Mouse (Mus musculus): ENCODE measurements around the gene Polr2a. TPM values are rescaled to one million over a fixed set of nuclear protein-coding genes. Genes with fewer than 3 reads are reported as not detected.

The Polr2a gene
- polyA plus RNA-seq, 1 experiment from 2014 or later, result 13.0 TPM

DNA sequence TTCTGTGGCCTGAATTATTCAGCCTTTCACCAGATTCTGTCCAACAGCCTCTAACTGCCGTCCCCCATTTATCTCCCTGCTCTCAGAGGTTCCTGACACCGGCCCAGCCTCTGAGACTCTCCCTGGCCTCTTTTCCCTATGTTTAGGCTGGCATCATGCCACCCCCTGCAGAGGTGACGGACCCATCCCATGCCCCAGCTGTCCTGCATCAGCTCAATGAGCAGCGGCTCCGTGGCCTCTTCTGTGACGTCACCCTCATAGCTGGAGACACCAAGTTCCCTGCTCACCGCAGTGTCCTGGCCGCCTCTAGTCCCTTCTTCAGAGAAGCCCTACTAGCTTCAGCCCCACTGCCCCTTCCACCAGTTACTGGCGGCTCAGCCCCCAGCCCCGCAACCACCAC is 17.3 kb upstream of the Polr2a start:
- H3K36me3 ChIP-seq (ENCODE audit: control insufficient read depth, insufficient read depth, low read length), result peaks cover 12% of the 10 kb centered on the region
- 74% methylated on average over 10 of the region's 10 CpGs for WGBS
- H3K27me3 ChIP-seq (ENCODE audit: control insufficient read depth, insufficient read depth, low read depth, low read length), result no peaks in the 10 kb centered on the region
- no peak overlapping the region for H3K27ac ChIP-seq (ENCODE audit: low read length)
- no peaks in the 10 kb centered on the region for H3K4me1 ChIP-seq (ENCODE audit: control insufficient read depth, insufficient read depth, low read length)
- no peaks in the 10 kb centered on the region for H3K9me3 ChIP-seq (replicated peaks; ENCODE audit: control insufficient read depth, low read length, poor library complexity, severe bottlenecking)
- no peak for ATAC-seq
- H3K4me2 ChIP-seq (ENCODE audit: low read length), result no peak overlapping the region
- H3K4me3 ChIP-seq (ENCODE audit: low read depth, low read length), result no peak overlapping the region
- H3K9ac ChIP-seq (ENCODE audit: low read depth, low read length), result no peak overlapping the region

- ATAC-seq, result no peak
- Histone ChIP-seq H3K27ac (ENCODE audit: low read length) (no peak overlapping the region), H3K9ac (ENCODE audit: low read depth, low read length) (no peak overlapping the region), H3K4me2 (ENCODE audit: low read length) (no peak overlapping the region), H3K4me3 (ENCODE audit: low read depth, low read length) (no peak overlapping the region), H3K36me3 (ENCODE audit: control insufficient read depth, insufficient read depth, low read length) (peaks cover 12% of the 10 kb centered on the region), H3K9me3 (replicated peaks; ENCODE audit: control insufficient read depth, low read length, poor library complexity, severe bottlenecking) (no peaks in the 10 kb centered on the region), H3K27me3 (ENCODE audit: control insufficient read depth, insufficient read depth, low read depth, low read length) (no peaks in the 10 kb centered on the region), H3K4me1 (ENCODE audit: control insufficient read depth, insufficient read depth, low read length) (no peaks in the 10 kb centered on the region)
- WGBS, result 51% methylated on average over 5 of the region's 5 CpGs
Measured at GRCm38 (mm10) chr11:69774961-69775360, 16.5 kb upstream of the Polr2a start.

GRCm38 (mm10) chr11:69767625-69767909 is 9.1 kb upstream of the Polr2a start:
- 64% methylated on average over 4 of the region's 4 CpGs for WGBS
- H3K4me2 ChIP-seq (ENCODE audit: low read length), result peak overlapping the region; percentile 68; the same call in 1 of the 2 replicates
- H3K36me3 ChIP-seq (ENCODE audit: control insufficient read depth, insufficient read depth, low read length), result no peaks in the 10 kb centered on the region
- H3K27me3 ChIP-seq (ENCODE audit: control insufficient read depth, insufficient read depth, low read depth, low read length), result no peaks in the 10 kb centered on the region
- no peak overlapping the region for H3K27ac ChIP-seq (ENCODE audit: low read length)
- H3K9ac ChIP-seq (ENCODE audit: low read depth, low read length), result peak overlapping the region; percentile 96; the same call in 1 of the 2 replicates
- no peak overlapping the region for H3K4me3 ChIP-seq (ENCODE audit: low read depth, low read length)
- peaks cover 23% of the 10 kb centered on the region for H3K4me1 ChIP-seq (ENCODE audit: control insufficient read depth, insufficient read depth, low read length)
- ATAC-seq, result no peak
- no peaks in the 10 kb centered on the region for H3K9me3 ChIP-seq (replicated peaks; ENCODE audit: control insufficient read depth, low read length, poor library complexity, severe bottlenecking)

- ATAC-seq, result no peak; the same call in 1 of the 2 replicates
- Histone ChIP-seq H3K9me3 (replicated peaks; ENCODE audit: control insufficient read depth, low read length, poor library complexity, severe bottlenecking) (no peaks in the 10 kb centered on the region), H3K4me3 (ENCODE audit: low read depth, low read length) (peak overlapping the region; percentile 89), H3K4me2 (ENCODE audit: low read length) (peak overlapping the region; percentile 68), H3K9ac (ENCODE audit: low read depth, low read length) (peak overlapping the region; percentile 96), H3K4me1 (ENCODE audit: control insufficient read depth, insufficient read depth, low read length) (peaks cover 23% of the 10 kb centered on the region), H3K36me3 (ENCODE audit: control insufficient read depth, insufficient read depth, low read length) (no peaks in the 10 kb centered on the region), H3K27me3 (ENCODE audit: control insufficient read depth, insufficient read depth, low read depth, low read length) (no peaks in the 10 kb centered on the region), H3K27ac (ENCODE audit: low read length) (peak overlapping the region; percentile 86)
- 63% methylated on average over 13 of the region's 13 CpGs for WGBS
Measured at GRCm38 (mm10) chr11:69766872-69767624, 8.6 kb upstream of the Polr2a start.

GRCm38 (mm10) chr11:69766126-69766609 is 7.7 kb upstream of the Polr2a start:
- under 1% methylated on average over 37 of the region's 37 CpGs for WGBS

DNA sequence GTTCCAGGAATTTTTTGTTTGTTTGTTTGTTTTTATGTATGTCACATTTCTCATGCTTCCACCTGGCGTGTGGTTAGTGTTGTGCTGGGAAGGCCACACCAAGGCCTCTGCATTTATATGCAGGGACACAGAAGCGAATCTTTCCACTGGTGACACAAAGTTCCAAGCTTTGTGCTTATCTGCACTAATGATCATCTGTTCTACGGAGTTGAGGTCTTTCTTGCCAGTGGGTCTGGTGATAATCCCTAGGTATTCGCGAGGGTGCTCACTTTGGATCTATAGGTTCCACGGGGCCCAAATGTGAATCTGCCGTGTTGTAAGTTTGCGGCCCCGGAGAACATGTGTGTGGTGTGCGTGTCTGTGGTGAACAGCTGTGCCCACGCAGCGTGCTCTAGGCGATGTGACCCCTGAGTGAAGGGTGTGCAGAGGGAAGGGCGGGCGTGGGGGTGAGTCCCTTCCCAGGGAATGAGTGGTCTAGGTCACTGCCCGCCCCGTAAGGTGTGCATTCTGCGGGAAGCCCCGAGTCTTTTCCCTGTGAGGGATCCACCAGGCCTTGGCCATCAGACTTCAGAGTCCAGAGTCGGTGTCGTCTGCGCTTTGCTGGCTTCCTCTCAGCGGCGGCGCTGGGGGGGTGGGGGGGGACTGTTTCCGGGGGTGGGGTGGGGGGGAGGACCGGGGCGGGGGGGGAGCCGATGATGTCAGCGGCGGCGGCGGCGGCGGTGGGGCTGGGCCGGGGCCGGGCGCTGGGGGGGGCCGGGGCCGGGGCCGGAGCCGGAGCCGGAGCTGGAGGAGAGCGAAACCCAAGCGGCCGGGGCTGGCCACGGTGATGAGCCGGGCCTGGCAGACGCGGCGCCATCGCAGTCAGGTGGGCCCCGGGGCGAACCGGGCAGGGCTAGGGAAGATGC is 7.0 kb upstream of the Polr2a start, which contains the start of gene Zbtb4:
Zbtb4 (plus strand) TSS at position 692 of the 905 bp plus-strand sequence.
- Histone ChIP-seq H3K27ac (ENCODE audit: low read length) (peak within 1 kb of the TSS; percentile 86), H3K9ac (ENCODE audit: low read depth, low read length) (peak within 1 kb of the TSS; percentile 96), H3K4me2 (ENCODE audit: low read length) (peak within 1 kb of the TSS; percentile 68), H3K4me1 (ENCODE audit: control insufficient read depth, insufficient read depth, low read length) (peaks cover 25% of the 10 kb centered on the region), H3K36me3 (ENCODE audit: control insufficient read depth, insufficient read depth, low read length) (no peaks in the 10 kb centered on the region), H3K27me3 (ENCODE audit: control insufficient read depth, insufficient read depth, low read depth, low read length) (no peaks in the 10 kb centered on the region), H3K9me3 (replicated peaks; ENCODE audit: control insufficient read depth, low read length, poor library complexity, severe bottlenecking) (no peaks in the 10 kb centered on the region), H3K4me3 (ENCODE audit: low read depth, low read length) (peak within 1 kb of the TSS; percentile 89)
- peak; percentile 68 for ATAC-seq
- WGBS, result 19% methylated on average over 31 of the region's 55 CpGs

More at GRCm38 (mm10) chr11:69766126-69766609, 7.7 kb upstream of the Polr2a start:
- H3K27me3 ChIP-seq (ENCODE audit: control insufficient read depth, insufficient read depth, low read depth, low read length), result no peaks in the 10 kb centered on the region
- peak overlapping the region; percentile 96 for H3K9ac ChIP-seq (ENCODE audit: low read depth, low read length)
- H3K36me3 ChIP-seq (ENCODE audit: control insufficient read depth, insufficient read depth, low read length), result no peaks in the 10 kb centered on the region
- peaks cover 23% of the 10 kb centered on the region for H3K4me1 ChIP-seq (ENCODE audit: control insufficient read depth, insufficient read depth, low read length)
- ATAC-seq, result peak; percentile 82
- peak overlapping the region; percentile 86 for H3K27ac ChIP-seq (ENCODE audit: low read length)
- H3K9me3 ChIP-seq (replicated peaks; ENCODE audit: control insufficient read depth, low read length, poor library complexity, severe bottlenecking), result no peaks in the 10 kb centered on the region
- H3K4me2 ChIP-seq (ENCODE audit: low read length), result peak overlapping the region; percentile 68
- H3K4me3 ChIP-seq (ENCODE audit: low read depth, low read length), result peak overlapping the region; percentile 89

GRCm38 (mm10) chr11:69763551-69763950 is 5.1 kb upstream of the Polr2a start:
- no peak overlapping the region for H3K9ac ChIP-seq (ENCODE audit: low read depth, low read length)
- ATAC-seq, result no peak
- 74% methylated on average over 7 of the region's 7 CpGs for WGBS
- H3K36me3 ChIP-seq (ENCODE audit: control insufficient read depth, insufficient read depth, low read length), result no peaks in the 10 kb centered on the region
- H3K4me1 ChIP-seq (ENCODE audit: control insufficient read depth, insufficient read depth, low read length), result peaks cover 35% of the 10 kb centered on the region
- no peak overlapping the region for H3K4me3 ChIP-seq (ENCODE audit: low read depth, low read length)
- no peak overlapping the region for H3K27ac ChIP-seq (ENCODE audit: low read length)
- no peaks in the 10 kb centered on the region for H3K27me3 ChIP-seq (ENCODE audit: control insufficient read depth, insufficient read depth, low read depth, low read length)
- H3K9me3 ChIP-seq (replicated peaks; ENCODE audit: control insufficient read depth, low read length, poor library complexity, severe bottlenecking), result no peaks in the 10 kb centered on the region
- no peak overlapping the region for H3K4me2 ChIP-seq (ENCODE audit: low read length)

- WGBS, result 81% methylated on average over 1 of the region's 1 CpGs
Measured at GRCm38 (mm10) chr11:69761868-69762267, 3.4 kb upstream of the Polr2a start, which contains the start of gene Slc35g3. Slc35g3 (minus strand) TSS chr11:69761968.

GRCm38 (mm10) chr11:69760901-69761200 is 2.4 kb upstream of the Polr2a start:
- H3K4me3 ChIP-seq (ENCODE audit: low read depth, low read length), result no peak overlapping the region
- H3K4me1 ChIP-seq (ENCODE audit: control insufficient read depth, insufficient read depth, low read length), result peaks cover 36% of the 10 kb centered on the region
- 96% methylated on average over 7 of the region's 7 CpGs for WGBS
- ATAC-seq, result no peak
- H3K9ac ChIP-seq (ENCODE audit: low read depth, low read length), result no peak overlapping the region
- H3K36me3 ChIP-seq (ENCODE audit: control insufficient read depth, insufficient read depth, low read length), result no peaks in the 10 kb centered on the region
- H3K27me3 ChIP-seq (ENCODE audit: control insufficient read depth, insufficient read depth, low read depth, low read length), result no peaks in the 10 kb centered on the region
- H3K27ac ChIP-seq (ENCODE audit: low read length), result peak overlapping the region; percentile 99
- no peaks in the 10 kb centered on the region for H3K9me3 ChIP-seq (replicated peaks; ENCODE audit: control insufficient read depth, low read length, poor library complexity, severe bottlenecking)
- no peak overlapping the region for H3K4me2 ChIP-seq (ENCODE audit: low read length)

More at GRCm38 (mm10) chr11:69761868-69762267, 3.4 kb upstream of the Polr2a start, which contains the start of gene Slc35g3:
- Histone ChIP-seq H3K4me2 (ENCODE audit: low read length) (no peak within 1 kb of the TSS), H3K4me3 (ENCODE audit: low read depth, low read length) (no peak within 1 kb of the TSS), H3K9ac (ENCODE audit: low read depth, low read length) (no peak within 1 kb of the TSS), H3K36me3 (ENCODE audit: control insufficient read depth, insufficient read depth, low read length) (no peaks in the 10 kb centered on the region), H3K9me3 (replicated peaks; ENCODE audit: control insufficient read depth, low read length, poor library complexity, severe bottlenecking) (no peaks in the 10 kb centered on the region), H3K27me3 (ENCODE audit: control insufficient read depth, insufficient read depth, low read depth, low read length) (no peaks in the 10 kb centered on the region), H3K4me1 (ENCODE audit: control insufficient read depth, insufficient read depth, low read length) (peaks cover 29% of the 10 kb centered on the region), H3K27ac (ENCODE audit: low read length) (peak within 1 kb of the TSS; percentile 99)
- no peak for ATAC-seq
